Mouse (Mus musculus): ENCODE data around the gene Hps5. TPM values are rescaled to one million over a fixed set of nuclear protein-coding genes. Genes with fewer than 3 reads are reported as not detected.
"Not testable (repeated sequence)": the region's sequence is repeated elsewhere in the genome, so short reads cannot be mapped to it uniquely, and the experiment has no call there.

The Hps5 gene
- total RNA-seq, 2 experiments from 2014 or later = 12.2 to 12.8 TPM

GRCm38 (mm10) chr7:46827046-46827802, 31.4 kb upstream of the Hps5 start:
- no peak for DNase-seq

- not testable (repeated sequence) for DNase-seq
These were observed 25.2 kb upstream of the Hps5 start for GRCm38 (mm10) chr7:46820876-46821632.

- no peak for DNase-seq
These were observed 18.1 kb upstream of the Hps5 start for GRCm38 (mm10) chr7:46814012-46814411.

GRCm38 (mm10) chr7:46810325-46810724, 14.5 kb upstream of the Hps5 start:
- DNase-seq = no peak

- DNase-seq = no peak
These were observed 915 bp upstream of the Hps5 start for GRCm38 (mm10) chr7:46796779-46797178.

- DNase-seq = no peak
These were observed 379 bp upstream of the Hps5 start for GRCm38 (mm10) chr7:46796206-46796679.

GRCm38 (mm10) chr7:46793871-46794270, 2.0 kb downstream of the Hps5 start:
- DNase-seq = no peak

GRCm38 (mm10) chr7:46789177-46789849, 6.6 kb downstream of the Hps5 start:
- no peak for DNase-seq

GRCm38 (mm10) chr7:46770706-46771105, 25.2 kb downstream of the Hps5 start:
- DNase-seq = peak; percentile 61

GRCm38 (mm10) chr7:46768451-46768850, 27.4 kb downstream of the Hps5 start:
- no peak for DNase-seq

GRCm38 (mm10) chr7:46767371-46767770, 28.5 kb downstream of the Hps5 start:
- no peak for DNase-seq

- DNase-seq = no peak
These were observed 31.2 kb downstream of the Hps5 start for GRCm38 (mm10) chr7:46764672-46765071.

GRCm38 (mm10) chr7:46762601-46763000, 33.3 kb downstream of the Hps5 start:
- DNase-seq = no peak

- DNase-seq = no peak
These were observed 34.6 kb downstream of the Hps5 start for GRCm38 (mm10) chr7:46761049-46761795.

GRCm38 (mm10) chr7:46751490-46751889, 44.4 kb downstream of the Hps5 start, which contains the start of gene Saa2:
TSS of gene Saa2 (plus strand) at chr7:46751790.
- DNase-seq = no peak

GRCm38 (mm10) chr7:46748459-46748858, 47.4 kb downstream of the Hps5 start:
- no peak for DNase-seq

GRCm38 (mm10) chr7:46746381-46746780, 49.5 kb downstream of the Hps5 start:
- DNase-seq = no peak

- no peak for DNase-seq
These were observed 50.0 kb downstream of the Hps5 start for GRCm38 (mm10) chr7:46745816-46746215.

GRCm38 (mm10) chr7:46742880-46743279, 53.0 kb downstream of the Hps5 start, which contains the start of gene Saa1:
TSS of gene Saa1 (minus strand) at chr7:46742980.
- not testable (repeated sequence) for DNase-seq

- DNase-seq = not testable (repeated sequence)
These were observed 55.8 kb downstream of the Hps5 start for GRCm38 (mm10) chr7:46740041-46740440.

- DNase-seq = no peak
These were observed 57.1 kb downstream of the Hps5 start for GRCm38 (mm10) chr7:46738561-46739460.

Measured in heart, postnatal 4 days (tissue).